Mouse (Mus musculus) small intestine, adult 2 months (tissue): ENCODE measurements around the gene Cacybp.

Source experiments
- CTCF ChIP-seq: fragments of 200-500 bp; IDR thresholded peaks from 2 replicates; pipeline ENCODE4 v1.5.1; 2012; ENCODE audit warnings: low read depth, mild to moderate bottlenecking, control low read depth, inconsistent platforms, low read length, moderate library complexity, mixed read lengths; ENCODE audit not compliant: insufficient replicate concordance, insufficient read length; ENCODE audit errors: extremely low read depth
- POLR2A ChIP-seq: fragments of 200-500 bp; IDR thresholded peaks from 2 replicates; pipeline ENCODE4 v1.6.1; 2012; ENCODE audit warnings: low read depth, mild to moderate bottlenecking, control low read depth, inconsistent platforms, low read length, moderate library complexity

DNA sequence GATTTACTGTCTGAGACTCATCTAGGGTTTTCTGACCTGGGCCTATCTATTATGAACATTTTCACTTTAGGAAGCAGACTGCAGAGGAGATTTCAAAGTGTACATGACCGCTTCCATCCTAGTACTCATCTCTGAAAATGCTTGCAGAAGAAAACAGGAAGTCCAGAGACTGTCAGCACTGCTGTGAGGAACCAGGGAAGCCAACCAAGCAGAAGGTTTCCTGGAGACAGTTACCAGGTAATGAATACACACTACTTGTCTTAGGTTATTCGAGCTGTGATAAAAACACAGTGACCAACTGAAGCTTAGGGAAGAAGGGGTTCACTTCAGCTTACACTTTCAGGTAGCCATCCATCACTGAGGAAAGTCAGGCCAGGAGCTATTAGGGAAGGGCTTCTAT lies 33.3 kb upstream of the Cacybp start:
- TF ChIP-seq CTCF: no peak
- no peak for TF ChIP-seq POLR2A
